Mouse (Mus musculus) heart, embryonic 14.5 days (tissue): ENCODE data around the gene Zfp385b. TPM values are rescaled to one million over a fixed set of nuclear protein-coding genes. Genes with fewer than 3 reads are reported as not detected.

Experiments used
- ATAC-seq: fragments of 200-750 bp; cut with Nextera tagmentation; 2 replicates; pipeline ENCODE4 v1.8.0; 2017; ENCODE audit warnings: low read depth, moderate TSS enrichment; ENCODE audit not compliant: insufficient number of reproducible peaks, insufficient read depth, low FRiP score
- H3K27ac ChIP-seq, 2 experiments: fragments of 200-500 bp in 1 of 2; fragments of 300-500 bp in 1 of 2; sonication (generic) in 1 of 2; replicated peaks in 1 of 2; 2 replicates each; pipeline ENCODE4 v1.5.1; 2012 to 2014; ENCODE audit warnings: low read depth in 2 of 2, low read length in 2 of 2, control low read depth in 1 of 2, mild to moderate bottlenecking in 1 of 2, mixed read lengths in 1 of 2; ENCODE audit not compliant: control insufficient read depth in 1 of 2, insufficient read depth in 1 of 2
- H3K27me3 ChIP-seq: fragments of 300-500 bp; sonication (generic); 2 replicates; pipeline ENCODE4 v1.6.1; 2014; ENCODE audit warnings: mild to moderate bottlenecking, low read length, control low read depth; ENCODE audit not compliant: control insufficient read depth, insufficient read depth
- H3K36me3 ChIP-seq: fragments of 300-500 bp; sonication (generic); 2 replicates; pipeline ENCODE4 v1.6.1; 2014; ENCODE audit warnings: mild to moderate bottlenecking, control low read depth, low read length, mixed read lengths; ENCODE audit not compliant: control insufficient read depth, insufficient read depth
- H3K4me1 ChIP-seq, 2 experiments: fragments of 200-500 bp in 1 of 2; fragments of 300-500 bp in 1 of 2; sonication (generic) in 1 of 2; 2 replicates each; pipeline ENCODE4 v1.6.1; 2012 to 2014; ENCODE audit warnings: low read length in 2 of 2, control low read depth in 1 of 2, mixed read lengths in 1 of 2; ENCODE audit not compliant: control insufficient read depth in 2 of 2, insufficient read depth in 2 of 2
- H3K4me2 ChIP-seq: fragments of 300-500 bp; sonication (generic); 2 replicates; pipeline ENCODE4 v1.6.1; 2014; ENCODE audit warnings: mild to moderate bottlenecking, low read length
- H3K4me3 ChIP-seq, 2 experiments: fragments of 200-500 bp in 1 of 2; fragments of 300-500 bp in 1 of 2; sonication (generic) in 1 of 2; 2 replicates each; pipeline ENCODE4 v1.5.1; 2012 to 2014; ENCODE audit warnings: low read length in 2 of 2, mild to moderate bottlenecking in 2 of 2, control low read depth in 1 of 2, low read depth in 1 of 2, moderate library complexity in 1 of 2; ENCODE audit not compliant: control insufficient read depth in 1 of 2, insufficient read depth in 1 of 2
- H3K9ac ChIP-seq: fragments of 300-500 bp; sonication (generic); 2 replicates; pipeline ENCODE4 v1.6.1; 2014; ENCODE audit warnings: mild to moderate bottlenecking, low read length
- H3K9me3 ChIP-seq: fragments of 300-500 bp; sonication (generic); 2 replicates; pipeline ENCODE4 v1.6.1; 2016; ENCODE audit warnings: low read length, control low read depth; ENCODE audit not compliant: control insufficient read depth
- WGBS: fragments of 180-500 bp; shearing (Covaris S2); extraction: QIAGEN DNeasy Blood & Tissue Kit; methylation state at CpG from one replicate; pipeline ENCODE4 v1.1.7; 2014; 5-methylcytosine and 5-hydroxymethylcytosine counted together
- polyA plus RNA-seq: library from polyadenylated mRNA; unstranded; fragments of >200 nt; fragmentation: Nextera tagmentation; extraction: Ambion mirVana; gene quantifications from 2 replicates; pipeline ENCODE4 v1.2.1, GENCODE M21; 2014

Gene Zfp385b
- polyA plus RNA-seq, 1 experiment from 2014 or later = 3.0 TPM

- H3K4me1 ChIP-seq = no peaks in the 10 kb centered on the region; a peak in 1 of 4 replicates
- no peak for ATAC-seq
- H3K9ac ChIP-seq = no peak overlapping the region
- H3K27me3 ChIP-seq = no peaks in the 10 kb centered on the region
- H3K27ac ChIP-seq = no peak overlapping the region
- no peak overlapping the region for H3K4me3 ChIP-seq
- H3K4me2 ChIP-seq = no peak overlapping the region
- no peaks in the 10 kb centered on the region for H3K36me3 ChIP-seq
- H3K9me3 ChIP-seq = no peaks in the 10 kb centered on the region
- WGBS = 67% methylated on average over 8 of the region's 8 CpGs
These were observed 375.2 kb downstream of the Zfp385b start for GRCm38 (mm10) chr2:77444282-77444681.

GRCm38 (mm10) chr2:77440591-77440990, 378.8 kb downstream of the Zfp385b start:
- Histone ChIP-seq H3K36me3 (no peaks in the 10 kb centered on the region), H3K27me3 (no peaks in the 10 kb centered on the region), H3K27ac (no peak overlapping the region), H3K9me3 (no peaks in the 10 kb centered on the region), H3K9ac (no peak overlapping the region), H3K4me2 (no peak overlapping the region), H3K4me3 (no peak overlapping the region), H3K4me1 (peaks cover 0 to 2% of the 10 kb centered on the region in 2 experiments; a peak in 2 of 4 replicates)
- WGBS = 80% methylated on average over 2 of the region's 2 CpGs
- no peak for ATAC-seq

GRCm38 (mm10) chr2:77436241-77436759, 383.1 kb downstream of the Zfp385b start:
- Histone ChIP-seq H3K9ac (no peak overlapping the region), H3K4me3 (no peak overlapping the region), H3K36me3 (no peaks in the 10 kb centered on the region), H3K27me3 (no peaks in the 10 kb centered on the region), H3K4me1 (peaks cover 0 to 2% of the 10 kb centered on the region in 2 experiments; a peak in 2 of 4 replicates), H3K9me3 (no peaks in the 10 kb centered on the region), H3K4me2 (no peak overlapping the region), H3K27ac (no peak overlapping the region)
- ATAC-seq = no peak
- WGBS = 63% methylated on average over 9 of the region's 9 CpGs

GRCm38 (mm10) chr2:77419476-77419875, 400.0 kb downstream of the Zfp385b start:
- WGBS = 79% methylated on average over 10 of the region's 10 CpGs
- H3K27me3 ChIP-seq = no peaks in the 10 kb centered on the region
- no peaks in the 10 kb centered on the region for H3K9me3 ChIP-seq
- ATAC-seq = no peak
- no peak overlapping the region for H3K4me3 ChIP-seq
- H3K4me1 ChIP-seq = no peaks in the 10 kb centered on the region
- no peak overlapping the region for H3K9ac ChIP-seq
- no peaks in the 10 kb centered on the region for H3K36me3 ChIP-seq
- no peak overlapping the region for H3K27ac ChIP-seq
- H3K4me2 ChIP-seq = no peak overlapping the region

GRCm38 (mm10) chr2:77418078-77418477, 401.4 kb downstream of the Zfp385b start:
- no peak overlapping the region for H3K4me2 ChIP-seq
- no peak overlapping the region for H3K9ac ChIP-seq
- no peaks in the 10 kb centered on the region for H3K27me3 ChIP-seq
- no peak overlapping the region for H3K4me3 ChIP-seq
- H3K27ac ChIP-seq = no peak overlapping the region
- no peaks in the 10 kb centered on the region for H3K4me1 ChIP-seq
- no peaks in the 10 kb centered on the region for H3K36me3 ChIP-seq
- H3K9me3 ChIP-seq = no peaks in the 10 kb centered on the region
- no peak for ATAC-seq
- 66% methylated on average over 5 of the region's 5 CpGs for WGBS

GRCm38 (mm10) chr2:77412171-77412570, 407.3 kb downstream of the Zfp385b start:
- Histone ChIP-seq H3K36me3 (no peaks in the 10 kb centered on the region), H3K27ac (no peak overlapping the region), H3K4me3 (no peak overlapping the region), H3K27me3 (no peaks in the 10 kb centered on the region), H3K9me3 (no peaks in the 10 kb centered on the region), H3K9ac (no peak overlapping the region; the same call in 1 of the 2 replicates), H3K4me1 (no peaks in the 10 kb centered on the region; a peak in 1 of 4 replicates), H3K4me2 (no peak overlapping the region)
- no peak for ATAC-seq
- WGBS = 87% methylated on average over 9 of the region's 9 CpGs

- no peaks in the 10 kb centered on the region for H3K27me3 ChIP-seq
- WGBS = 75% methylated on average over 13 of the region's 13 CpGs
- H3K9ac ChIP-seq = no peak overlapping the region; the same call in 1 of the 2 replicates
- no peak overlapping the region for H3K4me2 ChIP-seq
- no peak overlapping the region for H3K27ac ChIP-seq
- no peaks in the 10 kb centered on the region for H3K36me3 ChIP-seq
- H3K9me3 ChIP-seq = no peaks in the 10 kb centered on the region
- ATAC-seq = no peak
- no peak overlapping the region for H3K4me3 ChIP-seq
- no peaks in the 10 kb centered on the region; a peak in 1 of 4 replicates for H3K4me1 ChIP-seq
These were observed 407.8 kb downstream of the Zfp385b start for GRCm38 (mm10) chr2:77411612-77412011.

GRCm38 (mm10) chr2:77409521-77410135, 409.8 kb downstream of the Zfp385b start:
- Histone ChIP-seq H3K36me3 (no peaks in the 10 kb centered on the region), H3K4me2 (no peak overlapping the region), H3K27ac (no peak overlapping the region), H3K4me3 (no peak overlapping the region), H3K9ac (no peak overlapping the region), H3K27me3 (no peaks in the 10 kb centered on the region), H3K9me3 (no peaks in the 10 kb centered on the region), H3K4me1 (no peaks in the 10 kb centered on the region; a peak in 1 of 4 replicates)
- WGBS = 44% methylated on average over 5 of the region's 5 CpGs
- ATAC-seq = no peak
